Mouse (Mus musculus): ENCODE results near the gene Endod1.

Gene Endod1

DNA sequence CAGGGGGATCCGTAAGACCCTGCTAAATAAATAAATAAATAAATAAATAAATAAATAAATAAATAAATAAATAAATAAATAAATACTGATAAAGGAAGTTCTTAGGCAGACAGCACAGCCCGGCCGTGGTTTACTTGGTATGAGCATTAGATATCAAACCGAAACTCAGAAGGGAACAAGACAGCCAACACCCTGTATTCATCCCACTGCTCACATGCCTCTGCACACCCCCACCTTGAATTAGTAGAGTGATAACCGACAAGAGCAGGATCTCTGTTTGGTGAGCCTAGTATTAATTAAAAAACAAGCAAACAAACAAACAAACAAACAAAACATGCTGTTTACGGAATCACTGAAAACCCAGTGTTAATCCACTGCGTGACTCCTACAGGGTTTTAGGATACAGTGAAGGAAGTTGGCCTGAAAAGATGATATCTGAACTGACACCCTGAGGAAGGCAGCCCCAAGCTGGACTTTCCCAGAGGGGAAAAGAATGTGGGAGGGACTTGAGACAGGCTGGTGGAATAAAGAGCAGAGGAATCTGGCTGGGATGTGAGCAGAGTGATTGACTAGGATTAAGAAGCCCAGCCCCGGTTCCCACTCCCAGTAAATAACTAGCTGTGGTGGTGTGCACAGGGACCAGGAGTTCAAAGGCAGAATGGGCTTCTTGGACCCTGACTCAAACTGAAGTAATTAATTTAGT is at the start of gene Endod1:
Endod1 (minus strand) TSS at position 155 of the 703 bp plus-strand sequence.
- DNase-seq, result peak; percentile 50 to 62

DNA sequence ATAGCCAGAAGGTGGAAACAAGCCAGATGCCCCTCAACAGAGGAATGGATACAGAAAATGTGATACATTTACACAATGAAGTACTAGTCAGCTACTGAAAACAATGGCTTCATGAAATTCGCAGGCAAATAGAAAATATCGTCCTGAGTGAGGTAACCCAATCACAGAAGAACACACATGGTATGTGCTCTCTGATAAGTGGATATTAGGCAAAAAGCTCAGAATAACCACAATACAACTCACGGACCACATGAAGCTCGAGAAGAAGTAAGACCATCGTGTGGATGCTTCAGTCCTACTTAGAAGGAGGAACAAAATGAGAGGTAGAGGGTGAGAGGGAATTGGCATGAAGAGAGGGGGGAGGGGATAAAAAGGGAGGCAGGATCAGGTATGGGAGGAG is 27.8 kb upstream of the Endod1 start:
- DNase-seq, result no peak

DNA sequence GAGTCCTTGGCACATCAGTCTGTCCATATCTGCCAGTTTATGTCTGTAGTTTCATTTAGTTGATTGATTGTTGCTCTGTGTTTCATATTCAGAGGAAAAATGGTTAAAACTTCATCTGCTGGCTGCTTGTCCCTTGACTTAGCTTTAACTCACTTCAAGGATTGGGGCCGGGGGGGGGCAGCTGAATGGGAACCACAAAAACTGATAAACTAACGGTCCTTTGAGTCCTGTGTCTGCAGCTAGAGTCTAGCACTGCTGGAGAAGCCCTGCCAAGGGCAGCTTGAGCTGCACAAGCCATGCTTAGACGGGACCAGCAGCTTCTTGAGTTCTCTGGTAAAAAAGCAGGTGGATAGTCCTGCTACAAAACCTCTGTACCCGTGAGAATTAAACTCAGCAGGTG is 26.7 kb upstream of the Endod1 start:
- DNase-seq, result no peak

DNA sequence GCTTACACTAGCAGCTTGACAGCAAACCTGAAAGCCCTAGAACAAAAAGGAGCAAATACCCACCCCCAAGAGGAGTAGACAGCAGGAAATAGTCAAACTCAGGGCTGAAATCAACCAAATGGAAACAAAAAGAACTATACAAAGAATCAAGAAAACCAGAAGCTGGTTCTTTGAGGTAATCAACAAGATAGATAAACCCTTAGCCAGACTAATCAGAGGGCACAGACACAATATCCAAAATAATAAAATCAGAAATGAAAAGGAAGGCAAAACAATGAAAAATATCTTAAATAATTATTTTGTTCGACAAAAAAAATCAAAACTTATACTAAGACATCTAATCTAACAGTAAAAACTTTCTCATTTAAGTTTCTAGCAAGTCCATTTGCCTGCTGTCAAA is 24.7 kb upstream of the Endod1 start:
- no peak for DNase-seq

DNA sequence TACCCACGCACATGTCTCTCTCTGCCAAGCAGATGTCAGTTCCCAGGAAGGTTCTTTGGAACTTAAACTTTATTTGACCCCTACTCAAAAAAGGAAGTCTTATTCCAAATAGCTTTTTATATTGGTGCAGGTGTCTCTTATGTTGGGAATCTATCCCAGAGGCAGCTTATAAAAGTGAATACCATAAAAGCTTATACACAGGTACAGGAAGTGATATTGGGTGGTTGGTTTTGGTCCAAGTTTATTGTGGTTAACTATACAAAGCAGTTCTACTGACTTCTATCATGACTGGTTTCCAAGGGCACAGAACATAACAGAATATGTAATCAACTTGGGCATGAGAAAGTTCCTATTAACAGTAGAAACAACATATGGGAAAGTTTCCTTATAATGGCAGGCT is 20.8 kb upstream of the Endod1 start:
- no peak for DNase-seq

DNA sequence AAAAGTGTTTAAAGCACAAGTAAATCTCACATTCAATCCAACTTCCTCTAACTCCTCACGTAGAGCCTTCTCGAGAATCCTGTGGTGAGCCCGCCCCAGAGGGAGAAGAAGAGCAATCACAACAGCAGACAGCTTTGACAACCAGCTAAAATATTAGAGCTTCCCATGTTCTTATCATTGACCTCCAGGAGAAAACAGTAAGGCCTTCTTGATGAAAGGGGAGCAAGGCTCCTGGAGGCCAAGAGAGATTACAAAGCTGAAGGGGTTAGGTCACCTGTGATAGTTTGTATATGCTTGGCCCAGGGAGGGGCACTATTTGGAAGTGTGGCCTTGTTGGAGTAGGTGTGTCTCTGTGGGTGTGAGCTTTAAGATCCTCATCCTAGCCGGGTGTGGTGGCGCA is 19.1 kb upstream of the Endod1 start:
- DNase-seq, result no peak

DNA sequence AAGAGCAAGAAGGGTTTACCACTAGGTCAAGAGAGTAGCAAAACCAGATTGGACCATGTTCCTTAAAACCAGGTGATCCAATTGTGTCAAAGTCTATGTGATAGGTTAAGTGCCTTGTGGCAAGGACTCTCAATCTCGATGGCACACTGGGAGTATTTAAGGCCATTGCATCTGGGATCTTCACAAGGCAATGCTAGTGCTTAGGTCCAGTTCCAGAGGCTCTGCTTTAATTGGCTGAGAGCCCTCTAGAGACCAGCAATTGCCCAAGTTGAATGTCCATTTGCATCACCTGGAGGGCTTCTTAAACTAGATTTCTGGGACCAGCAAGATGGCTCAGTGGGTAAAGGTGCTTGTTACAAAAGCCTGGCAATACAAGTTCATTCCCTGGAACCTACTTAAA is 17.6 kb upstream of the Endod1 start:
- DNase-seq, result no peak

DNA sequence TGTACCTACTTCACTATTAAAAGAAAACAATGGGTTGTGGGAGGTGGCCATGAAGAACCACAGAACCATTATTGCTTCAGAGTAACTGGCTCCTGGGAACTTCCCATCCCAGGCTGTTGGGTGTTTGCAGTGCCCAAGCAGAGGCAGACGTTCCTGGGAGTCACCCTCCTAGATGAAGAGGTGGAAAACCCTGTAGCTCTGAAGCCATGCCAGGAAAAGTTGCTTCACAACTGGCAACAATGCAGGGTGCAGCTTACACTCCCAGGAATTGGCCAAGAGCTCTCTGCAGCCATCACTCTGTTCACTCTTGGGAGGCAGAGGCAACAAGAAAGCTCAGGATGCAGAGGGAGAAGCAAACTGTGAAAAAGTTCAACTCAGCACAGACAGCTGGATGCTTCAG is 16.8 kb upstream of the Endod1 start:
- DNase-seq, result no peak

DNA sequence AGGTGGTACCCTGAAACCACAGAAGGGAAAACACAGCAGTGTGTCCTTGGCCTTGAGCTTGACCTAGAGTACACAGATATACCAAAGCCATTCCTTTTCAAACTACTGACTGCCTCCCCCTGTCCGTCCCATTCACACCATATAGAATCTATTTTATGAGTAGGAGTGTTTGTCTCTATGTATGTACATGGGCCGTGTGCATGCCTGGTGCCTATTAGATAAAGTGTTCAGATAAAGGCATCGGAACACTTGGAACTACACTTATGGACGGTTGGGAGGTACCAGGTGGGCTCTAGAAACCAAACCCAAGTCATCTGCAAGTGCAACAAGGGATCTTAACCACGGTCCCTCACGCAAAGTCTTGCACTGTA is 16.1 kb upstream of the Endod1 start:
- DNase-seq, result no peak

DNA sequence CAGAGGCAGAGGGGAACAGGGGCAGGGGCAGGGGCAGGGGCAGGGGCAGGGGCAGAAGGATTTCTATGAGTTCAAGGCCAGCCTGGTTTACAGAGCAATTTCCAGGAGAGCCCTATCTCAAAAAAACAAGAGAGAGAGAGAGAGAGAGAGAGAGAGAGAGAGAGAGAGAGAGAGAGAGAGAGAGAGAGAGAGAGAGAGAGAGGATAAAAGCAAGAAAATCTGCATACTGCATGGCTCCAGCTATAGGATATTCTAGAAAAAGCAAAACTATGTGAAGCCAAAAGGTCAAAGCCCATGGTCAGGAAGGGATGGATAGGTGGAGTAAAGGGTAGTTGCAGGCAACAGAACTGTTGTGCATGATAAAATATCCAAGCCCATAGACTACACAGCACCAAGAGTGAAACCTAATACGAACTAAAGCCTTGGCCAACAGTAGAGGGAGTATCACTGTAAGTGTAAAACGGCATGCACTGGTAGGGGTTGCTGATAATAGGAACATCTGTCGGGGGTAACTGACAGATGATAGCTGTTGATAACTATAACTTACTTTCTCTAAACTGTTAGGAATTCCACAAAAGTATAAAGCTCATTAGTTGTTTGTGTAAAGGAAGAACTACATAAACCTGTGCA is 15.6 kb upstream of the Endod1 start:
- no peak for DNase-seq

DNA sequence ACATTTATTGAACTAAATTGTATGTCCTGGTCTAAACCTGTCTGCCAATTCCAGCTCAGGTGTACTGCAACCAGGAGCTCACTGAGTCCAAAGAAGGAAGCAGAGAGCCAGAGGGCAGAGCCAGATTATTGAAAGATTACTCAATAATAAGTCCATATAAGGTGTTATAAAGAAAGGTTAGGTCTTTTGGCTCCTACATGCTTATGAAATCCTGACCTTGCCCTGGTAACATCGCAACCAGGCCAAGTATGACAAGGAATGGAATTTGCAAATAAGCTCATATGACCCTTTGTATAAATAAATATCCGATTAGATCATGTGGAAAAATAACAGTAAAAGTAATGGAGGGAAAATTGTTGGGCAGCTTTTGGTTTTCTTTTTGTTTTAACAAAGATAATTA is 14.8 kb upstream of the Endod1 start:
- no peak for DNase-seq

DNA sequence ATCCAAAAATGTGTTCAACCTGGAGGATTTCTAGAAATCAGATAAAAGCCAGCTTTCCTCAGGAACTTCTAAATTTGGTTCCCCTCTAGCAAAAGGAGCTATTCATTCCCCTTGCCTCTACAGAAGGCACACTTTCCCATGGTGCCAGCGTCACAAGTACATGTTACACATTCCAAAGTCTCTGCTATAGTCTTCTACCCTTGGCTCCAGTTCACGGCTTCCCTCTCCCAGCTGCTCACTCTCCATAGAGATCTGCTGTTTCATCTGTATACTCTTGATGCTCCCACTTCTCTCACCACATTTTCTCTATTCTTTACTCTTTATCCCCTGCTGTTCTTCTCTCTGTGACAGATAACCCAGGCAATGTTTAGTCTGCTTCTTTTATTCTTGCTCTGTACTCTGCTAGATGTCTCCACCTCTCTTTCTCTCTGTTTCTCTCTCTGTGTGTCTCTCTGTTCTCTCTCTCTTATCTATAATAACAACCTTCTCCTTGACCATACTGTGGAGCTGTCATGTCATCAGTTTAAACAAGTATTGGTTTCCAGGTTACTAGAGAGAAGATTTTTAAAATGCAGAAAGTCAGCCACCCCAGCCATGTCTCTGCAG is 13.8 kb upstream of the Endod1 start:
- no peak for DNase-seq

DNA sequence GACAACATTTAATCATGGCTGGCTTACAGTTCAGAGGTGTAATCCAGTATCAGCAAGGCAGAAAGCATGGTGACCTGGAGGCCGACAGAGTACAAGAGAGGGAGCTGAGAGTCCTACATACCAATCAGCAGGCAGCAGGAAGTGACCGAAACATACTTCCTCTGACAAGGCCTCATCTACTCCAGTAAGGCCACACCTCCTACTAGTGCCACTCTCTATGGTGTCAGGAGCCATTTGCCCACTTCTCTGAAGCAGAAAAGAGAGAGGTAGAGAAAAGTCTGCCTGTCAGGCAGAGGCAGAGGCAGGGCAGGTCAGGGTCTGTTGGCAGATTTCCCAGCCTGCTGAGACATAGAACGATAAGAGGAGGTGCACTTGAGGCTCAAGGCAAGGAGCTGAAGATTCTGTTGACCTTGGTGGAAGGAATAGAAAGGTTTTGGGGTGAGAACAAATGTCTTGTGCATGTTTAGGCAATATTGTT is 10.6 kb upstream of the Endod1 start:
- DNase-seq, result no peak

DNA sequence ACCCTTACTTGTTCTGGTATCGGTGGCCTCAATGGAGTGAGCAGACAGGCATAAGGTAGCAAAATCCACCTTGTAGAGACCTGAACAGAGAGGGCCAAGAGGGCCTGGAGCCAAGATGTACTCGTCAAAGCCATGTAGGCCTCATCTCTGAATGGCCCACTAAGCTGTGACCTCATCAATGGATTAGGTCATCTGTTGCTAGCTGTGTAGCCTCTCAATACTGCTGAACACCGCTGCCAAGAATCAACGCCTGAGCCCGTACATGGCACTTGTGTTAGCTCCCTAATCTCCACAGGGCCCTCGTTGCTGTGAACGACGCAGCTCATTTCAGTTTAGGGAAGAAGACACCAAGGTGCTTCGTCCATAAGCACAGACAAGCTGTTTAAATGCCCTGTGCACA is 10.0 kb upstream of the Endod1 start:
- DNase-seq, result no peak

DNA sequence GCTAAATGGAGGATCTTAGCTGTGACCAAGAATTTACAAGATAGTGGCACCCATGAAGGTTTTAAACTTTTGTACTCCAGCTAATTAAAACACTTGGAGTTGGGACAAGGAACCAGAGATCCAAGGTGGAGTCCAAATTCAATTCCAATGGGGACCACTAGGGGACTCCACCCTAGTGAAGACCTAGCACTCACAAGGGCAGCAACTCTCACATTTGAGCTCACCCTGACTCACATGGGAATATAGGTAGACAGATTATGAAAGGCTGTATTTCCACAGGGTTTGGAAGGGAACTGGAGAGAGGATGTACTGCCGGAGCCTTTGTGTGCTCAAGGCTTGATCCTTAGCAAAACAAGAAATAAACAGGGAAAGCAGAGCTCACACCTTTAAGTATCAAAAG is 9.0 kb upstream of the Endod1 start:
- peak; percentile 27 to 45 for DNase-seq

DNA sequence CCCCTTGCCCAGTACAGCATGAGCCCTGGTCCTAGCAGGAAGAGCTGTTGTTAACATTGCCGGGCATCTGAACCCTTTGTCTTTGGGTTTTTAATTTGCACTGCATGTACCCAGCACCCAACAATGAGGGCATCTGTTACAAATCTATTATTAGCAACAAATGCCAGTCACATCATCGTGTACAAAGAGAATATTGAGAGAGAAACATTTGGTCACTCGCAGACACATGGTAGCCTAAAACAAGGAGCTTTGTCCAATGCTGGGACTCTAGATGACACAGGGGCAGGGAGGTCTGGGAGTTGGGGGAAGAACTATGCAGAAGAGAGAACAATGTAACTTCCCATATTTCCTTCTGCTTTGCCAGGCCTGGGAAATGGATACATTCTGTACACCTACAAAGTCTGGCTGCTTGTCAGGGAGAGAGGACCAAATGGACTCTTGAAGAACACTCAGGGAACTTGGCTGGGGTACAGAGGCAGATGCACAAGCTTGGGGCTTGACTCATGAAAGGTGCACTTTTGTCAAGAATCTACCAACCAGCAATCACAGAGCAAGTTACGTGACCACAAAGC is 7.8 kb upstream of the Endod1 start:
- DNase-seq, result peak; percentile 48 to 64

DNA sequence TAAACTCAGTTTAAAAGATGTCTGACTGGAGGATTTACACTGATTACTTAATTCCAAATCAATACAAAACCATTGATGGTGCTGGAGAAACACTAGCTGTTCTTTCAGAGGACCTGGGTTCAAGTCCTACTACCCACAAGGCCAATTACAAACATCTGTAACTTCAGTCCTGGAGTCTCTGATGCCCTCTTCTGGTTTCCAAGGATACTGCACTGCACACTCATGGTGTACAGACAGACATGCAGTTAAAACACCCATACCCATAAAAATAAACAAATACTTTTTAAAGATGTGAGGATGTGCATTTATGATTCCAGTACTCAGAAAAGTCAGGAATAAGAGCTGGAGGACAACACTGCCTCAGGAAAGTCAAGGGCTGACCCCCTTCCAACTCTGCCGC is 6.7 kb upstream of the Endod1 start:
- no peak for DNase-seq

DNA sequence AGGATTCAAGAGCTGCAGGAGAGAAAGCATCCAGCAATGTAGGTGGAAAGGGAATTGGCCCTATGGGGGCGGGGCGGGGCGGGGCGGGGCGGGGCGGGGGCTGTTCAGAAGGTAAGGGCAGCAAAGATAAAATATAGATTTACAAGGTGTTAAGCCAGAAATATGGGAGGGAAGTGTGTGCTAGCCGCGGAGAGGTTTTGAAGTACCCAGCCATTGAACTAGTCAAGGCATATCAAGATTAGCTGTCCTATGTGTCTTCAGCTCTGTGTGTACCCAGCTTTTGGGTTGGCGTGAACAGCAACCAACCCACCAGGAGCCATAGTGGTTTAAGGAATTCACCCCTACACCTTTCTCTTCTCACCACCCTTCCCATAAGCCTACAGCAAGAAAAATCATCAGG is 5.5 kb upstream of the Endod1 start:
- DNase-seq, result no peak

DNA sequence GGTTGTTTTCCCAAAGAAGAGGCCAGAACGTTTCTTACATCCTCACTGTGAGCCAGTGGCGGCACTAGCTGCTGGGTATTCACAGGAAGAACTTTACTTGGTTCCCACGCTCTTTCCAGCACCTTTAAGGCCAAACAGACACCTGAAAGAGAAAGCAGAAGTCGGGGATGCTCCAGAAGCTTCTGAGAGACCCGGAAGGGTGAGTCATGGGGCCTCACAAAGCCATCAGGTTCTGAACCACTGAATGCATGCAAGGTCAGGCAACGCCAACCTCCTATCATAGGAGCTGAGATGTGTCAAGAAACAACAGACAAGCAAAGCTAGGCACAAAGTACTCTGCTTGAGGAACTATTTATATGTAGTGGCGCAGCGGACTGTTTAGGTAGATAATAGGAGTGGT is 4.4 kb upstream of the Endod1 start:
- no peak for DNase-seq

DNA sequence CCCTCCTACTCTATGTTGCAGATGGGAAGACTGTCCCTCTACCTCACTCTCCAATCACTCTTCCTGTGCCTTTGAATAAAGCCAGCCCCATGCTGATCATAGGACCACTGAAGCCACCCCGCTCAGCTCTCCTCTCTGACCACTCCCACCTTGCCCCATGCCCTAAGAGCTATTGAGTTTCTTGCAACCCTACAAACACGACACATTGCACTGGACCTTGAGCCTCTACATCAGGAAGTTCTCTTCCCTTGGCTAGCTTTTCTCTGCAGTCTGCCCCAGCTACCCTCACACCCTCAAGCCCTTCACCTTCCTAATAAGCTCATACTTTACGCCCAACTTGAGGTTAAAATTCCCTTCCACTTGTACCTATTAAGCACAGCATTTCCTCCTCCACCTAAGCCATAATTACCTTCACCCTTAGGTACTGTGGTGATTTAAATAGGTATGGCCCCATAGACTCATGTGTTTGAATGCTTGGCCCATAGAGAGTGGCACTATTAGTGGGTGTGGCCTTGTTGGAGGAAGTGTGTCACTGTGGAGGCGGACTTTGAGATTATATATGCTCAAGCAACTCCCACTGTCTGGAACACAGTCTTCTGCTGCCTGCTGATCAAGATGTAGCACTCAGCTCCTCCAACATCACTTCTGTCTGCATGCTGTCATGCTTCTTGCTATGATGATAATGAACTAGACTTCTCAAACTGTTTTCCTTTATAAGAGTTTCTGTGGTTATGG is 2.0 kb upstream of the Endod1 start:
- no peak for DNase-seq

DNA sequence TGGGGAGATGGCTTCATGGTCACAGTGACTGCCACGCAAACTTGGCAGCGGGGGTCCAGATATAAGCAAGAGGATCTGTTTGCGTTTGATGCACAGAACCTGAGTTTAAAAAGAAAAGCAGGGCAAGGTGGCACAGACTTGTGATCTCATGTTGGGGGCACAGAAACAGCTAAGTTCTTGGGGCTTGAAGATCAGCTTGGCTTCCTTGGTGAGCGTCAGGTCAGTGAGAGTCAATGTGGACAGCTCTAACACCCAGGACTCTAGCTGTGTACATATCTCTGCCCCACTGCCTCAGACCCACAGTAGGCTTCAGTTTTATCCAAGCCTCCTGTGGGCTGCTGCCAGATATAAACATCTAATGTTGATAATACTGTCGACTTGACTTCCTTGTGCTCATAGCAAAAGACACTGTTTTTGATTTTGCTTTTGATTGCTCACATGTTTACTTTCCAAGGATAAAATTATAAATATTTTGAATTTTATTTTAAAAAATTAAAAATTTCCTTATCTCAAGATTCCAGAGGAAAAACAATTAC is 1.0 kb upstream of the Endod1 start:
- DNase-seq, result no peak

DNA sequence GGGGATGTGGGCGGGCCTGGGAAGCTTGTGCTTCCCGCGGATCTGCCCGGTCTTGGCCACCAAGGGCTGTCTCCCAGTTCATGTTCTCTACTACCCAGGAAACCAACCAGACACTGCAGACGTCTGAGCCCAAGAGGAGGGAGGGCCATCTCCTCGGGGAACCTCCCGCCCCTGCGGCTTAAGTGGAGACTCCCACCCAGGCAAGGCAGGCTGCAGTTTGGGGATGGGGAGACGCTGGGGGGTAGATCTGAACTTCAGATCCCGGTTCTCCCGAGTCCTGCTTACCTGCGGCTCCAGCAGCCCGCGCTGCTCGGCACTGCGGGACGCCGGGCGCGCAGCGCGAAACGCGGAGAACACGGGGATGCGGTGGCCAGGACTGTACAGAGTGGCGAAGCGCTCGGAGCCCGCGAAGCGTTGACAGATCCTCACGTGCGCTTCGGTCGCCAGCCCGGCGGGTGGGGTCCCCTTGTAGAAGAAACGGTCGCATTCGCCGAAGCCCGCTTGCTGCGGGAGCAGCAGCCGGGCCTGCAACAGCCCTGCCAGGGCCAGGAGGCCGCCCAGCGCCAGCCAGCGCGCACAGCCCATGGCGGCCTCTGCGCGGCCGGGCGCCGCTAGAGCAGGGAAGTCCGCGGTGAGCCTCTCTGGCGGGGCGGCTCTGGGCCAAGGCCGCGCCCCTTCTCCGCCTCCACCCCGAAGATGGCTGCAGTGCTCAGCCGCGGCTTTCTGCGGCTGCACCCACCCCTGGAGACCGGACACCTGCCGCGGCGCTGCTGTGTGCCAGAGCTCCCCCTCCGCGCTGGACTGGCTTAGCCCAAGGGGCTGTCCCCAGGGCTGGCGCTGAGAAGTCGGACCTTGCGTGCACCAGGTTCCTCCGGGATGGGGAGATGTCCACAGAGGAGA is 671 bp downstream of the Endod1 start:
- peak; percentile 82 to 90 for DNase-seq

All from cerebellum, postnatal 14 days (tissue).